Mouse (Mus musculus) hindbrain, embryonic 12.5 days (tissue): ENCODE results near the gene Glt28d2. TPM values are rescaled to one million over a fixed set of nuclear protein-coding genes. Genes with fewer than 3 reads are reported as not detected.
A peak's percentile ranks its signal among the peaks of the same experiment; 100 is the strongest.
"Not testable (repeated sequence)": the region's sequence is repeated elsewhere in the genome, so short reads cannot be mapped to it uniquely, and the experiment has no call there.

Experiments used
- ATAC-seq: fragments of 200-750 bp; cut with Nextera tagmentation; 2 replicates; pipeline ENCODE4 v1.8.0; 2017; ENCODE audit warnings: moderate TSS enrichment; ENCODE audit not compliant: low FRiP score
- H3K27ac ChIP-seq: fragments of 300-500 bp; sonication (generic); 2 replicates; pipeline ENCODE4 v1.5.1; 2016; ENCODE audit warnings: mild to moderate bottlenecking
- H3K27me3 ChIP-seq: fragments of 300-500 bp; sonication (generic); 2 replicates; pipeline ENCODE4 v1.6.1; 2016; ENCODE audit warnings: mild to moderate bottlenecking
- H3K36me3 ChIP-seq: fragments of 300-500 bp; sonication (generic); 2 replicates; pipeline ENCODE4 v1.6.1; 2016; ENCODE audit warnings: mild to moderate bottlenecking
- H3K4me1 ChIP-seq: fragments of 300-500 bp; sonication (generic); 2 replicates; pipeline ENCODE4 v1.6.1; 2016
- H3K4me2 ChIP-seq: fragments of 300-500 bp; sonication (generic); replicated peaks from 2 replicates; pipeline ENCODE4 v1.6.1; 2016; ENCODE audit warnings: mild to moderate bottlenecking
- H3K4me3 ChIP-seq: fragments of 300-500 bp; sonication (generic); 2 replicates; pipeline ENCODE4 v1.5.1; 2016; ENCODE audit warnings: mild to moderate bottlenecking
- H3K9ac ChIP-seq: fragments of 300-500 bp; sonication (generic); 2 replicates; pipeline ENCODE4 v1.6.1; 2016; ENCODE audit warnings: mild to moderate bottlenecking, moderate library complexity
- H3K9me3 ChIP-seq: fragments of 300-500 bp; sonication (generic); replicated peaks from 2 replicates; pipeline ENCODE4 v1.6.1; 2016; ENCODE audit warnings: mild to moderate bottlenecking
- WGBS: fragments of 180-500 bp; shearing (Covaris S2); methylation state at CpG from one replicate; pipeline ENCODE4 v1.1.7; 2016; 5-methylcytosine and 5-hydroxymethylcytosine counted together
- polyA plus RNA-seq: library from polyadenylated mRNA; unstranded; fragments of >200 nt; fragmentation: Nextera tagmentation; extraction: Ambion mirVana; gene quantifications from 2 replicates; pipeline ENCODE4 v1.2.1, GENCODE M21; 2016

The Glt28d2 gene
- polyA plus RNA-seq = 0.46 and 0.50 TPM in 2 replicates

GRCm38 (mm10) chr3:85887239-85887827 is at the start of gene Glt28d2, which contains the start of gene Gm37240:
Gene Glt28d2, minus strand, starts transcription at chr3:85887516.
Gene Gm37240, minus strand, starts transcription at chr3:85887518.
- Histone ChIP-seq H3K4me1 (peaks cover 19% of the 10 kb centered on the region), H3K4me2 (peak within 1 kb of the TSS; percentile 94), H3K27ac (no peak within 1 kb of the TSS), H3K36me3 (no peaks in the 10 kb centered on the region), H3K27me3 (peaks cover 32% of the 10 kb centered on the region), H3K9ac (peak within 1 kb of the TSS; percentile 58), H3K9me3 (no peaks in the 10 kb centered on the region), H3K4me3 (peak within 1 kb of the TSS; percentile 52)
- ATAC-seq = peak; percentile 91
- under 1% methylated on average over 46 of the region's 48 CpGs for WGBS

- 89% methylated on average over 5 of the region's 5 CpGs for WGBS
- H3K4me3 ChIP-seq = no peak overlapping the region
These were observed 46.3 kb upstream of the Glt28d2 start for GRCm38 (mm10) chr3:85933586-85933985.

GRCm38 (mm10) chr3:85931859-85932258 is 44.5 kb upstream of the Glt28d2 start:
- H3K4me1 ChIP-seq = 0 out of 2 replicates have a peak, but pooled peaks cover 2% of the 10 kb centered on the region
- no peak for ATAC-seq
- no peaks in the 10 kb centered on the region for H3K36me3 ChIP-seq

More at GRCm38 (mm10) chr3:85933586-85933985, 46.3 kb upstream of the Glt28d2 start:
- no peaks in the 10 kb centered on the region for H3K27me3 ChIP-seq
- no peak overlapping the region for H3K9ac ChIP-seq
- ATAC-seq = no peak
- no peaks in the 10 kb centered on the region for H3K9me3 ChIP-seq
- no peaks in the 10 kb centered on the region for H3K36me3 ChIP-seq
- no peaks in the 10 kb centered on the region for H3K4me1 ChIP-seq
- no peak overlapping the region for H3K27ac ChIP-seq
- no peak overlapping the region for H3K4me2 ChIP-seq

GRCm38 (mm10) chr3:85930671-85931255 is 43.4 kb upstream of the Glt28d2 start:
- H3K27me3 ChIP-seq = no peaks in the 10 kb centered on the region
- no peaks in the 10 kb centered on the region for H3K9me3 ChIP-seq
- H3K4me1 ChIP-seq = 0 out of 2 replicates have a peak, but pooled peaks cover 2% of the 10 kb centered on the region
- ATAC-seq = no peak
- no peak overlapping the region for H3K4me2 ChIP-seq
- no peak overlapping the region for H3K4me3 ChIP-seq
- no peak overlapping the region for H3K27ac ChIP-seq
- H3K36me3 ChIP-seq = no peaks in the 10 kb centered on the region
- 38% methylated on average over 11 of the region's 11 CpGs for WGBS
- H3K9ac ChIP-seq = no peak overlapping the region

More at GRCm38 (mm10) chr3:85931859-85932258, 44.5 kb upstream of the Glt28d2 start:
- Histone ChIP-seq H3K4me2 (no peak overlapping the region), H3K27ac (no peak overlapping the region), H3K9me3 (no peaks in the 10 kb centered on the region), H3K27me3 (no peaks in the 10 kb centered on the region), H3K4me3 (no peak overlapping the region), H3K9ac (no peak overlapping the region)
- 85% methylated on average over 6 of the region's 6 CpGs for WGBS

GRCm38 (mm10) chr3:85929711-85930110 is 42.4 kb upstream of the Glt28d2 start:
- WGBS = 81% methylated on average over 5 of the region's 5 CpGs
- Histone ChIP-seq H3K4me2 (no peak overlapping the region), H3K36me3 (no peaks in the 10 kb centered on the region), H3K9ac (no peak overlapping the region), H3K4me1 (0 out of 2 replicates have a peak, but pooled peaks cover 2% of the 10 kb centered on the region), H3K9me3 (no peaks in the 10 kb centered on the region), H3K27me3 (no peaks in the 10 kb centered on the region), H3K27ac (no peak overlapping the region), H3K4me3 (no peak overlapping the region)
- no peak for ATAC-seq

GRCm38 (mm10) chr3:85928140-85928611 is 40.9 kb upstream of the Glt28d2 start:
- no peak overlapping the region for H3K9ac ChIP-seq
- no peak overlapping the region for H3K27ac ChIP-seq
- H3K4me1 ChIP-seq = 0 out of 2 replicates have a peak, but pooled peaks cover 2% of the 10 kb centered on the region
- WGBS = 75% methylated on average over 5 of the region's 5 CpGs
- no peak overlapping the region for H3K4me2 ChIP-seq
- H3K9me3 ChIP-seq = no peaks in the 10 kb centered on the region
- ATAC-seq = peak; percentile 43; the same call in 1 of the 2 replicates
- H3K4me3 ChIP-seq = no peak overlapping the region
- no peaks in the 10 kb centered on the region for H3K36me3 ChIP-seq
- H3K27me3 ChIP-seq = no peaks in the 10 kb centered on the region

DNA sequence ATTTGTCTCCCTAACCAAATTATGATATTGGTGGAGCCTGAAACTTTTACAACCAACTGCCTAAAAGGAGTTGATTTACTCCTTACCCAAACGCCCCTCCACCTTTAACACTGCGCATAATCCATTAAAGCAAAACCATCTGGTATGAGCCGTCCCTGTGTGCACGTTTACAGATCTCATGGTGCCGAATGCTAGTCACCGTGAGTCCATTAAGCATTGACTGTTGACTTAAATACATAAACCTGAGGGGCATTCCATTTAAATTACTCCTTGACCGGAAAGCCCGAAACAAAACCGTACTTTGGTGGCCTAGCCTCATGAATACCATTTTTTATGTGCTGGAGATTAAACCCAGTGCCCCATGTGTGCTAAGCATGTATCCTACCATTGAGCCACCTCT is 40.0 kb upstream of the Glt28d2 start:
- 0 out of 2 replicates have a peak, but pooled peaks cover 2% of the 10 kb centered on the region for H3K4me1 ChIP-seq
- H3K4me3 ChIP-seq = no peak overlapping the region
- ATAC-seq = no peak
- no peaks in the 10 kb centered on the region for H3K9me3 ChIP-seq
- H3K9ac ChIP-seq = no peak overlapping the region
- no peaks in the 10 kb centered on the region for H3K27me3 ChIP-seq
- H3K36me3 ChIP-seq = no peaks in the 10 kb centered on the region
- H3K4me2 ChIP-seq = no peak overlapping the region
- 81% methylated on average over 9 of the region's 9 CpGs for WGBS
- H3K27ac ChIP-seq = no peak overlapping the region

DNA sequence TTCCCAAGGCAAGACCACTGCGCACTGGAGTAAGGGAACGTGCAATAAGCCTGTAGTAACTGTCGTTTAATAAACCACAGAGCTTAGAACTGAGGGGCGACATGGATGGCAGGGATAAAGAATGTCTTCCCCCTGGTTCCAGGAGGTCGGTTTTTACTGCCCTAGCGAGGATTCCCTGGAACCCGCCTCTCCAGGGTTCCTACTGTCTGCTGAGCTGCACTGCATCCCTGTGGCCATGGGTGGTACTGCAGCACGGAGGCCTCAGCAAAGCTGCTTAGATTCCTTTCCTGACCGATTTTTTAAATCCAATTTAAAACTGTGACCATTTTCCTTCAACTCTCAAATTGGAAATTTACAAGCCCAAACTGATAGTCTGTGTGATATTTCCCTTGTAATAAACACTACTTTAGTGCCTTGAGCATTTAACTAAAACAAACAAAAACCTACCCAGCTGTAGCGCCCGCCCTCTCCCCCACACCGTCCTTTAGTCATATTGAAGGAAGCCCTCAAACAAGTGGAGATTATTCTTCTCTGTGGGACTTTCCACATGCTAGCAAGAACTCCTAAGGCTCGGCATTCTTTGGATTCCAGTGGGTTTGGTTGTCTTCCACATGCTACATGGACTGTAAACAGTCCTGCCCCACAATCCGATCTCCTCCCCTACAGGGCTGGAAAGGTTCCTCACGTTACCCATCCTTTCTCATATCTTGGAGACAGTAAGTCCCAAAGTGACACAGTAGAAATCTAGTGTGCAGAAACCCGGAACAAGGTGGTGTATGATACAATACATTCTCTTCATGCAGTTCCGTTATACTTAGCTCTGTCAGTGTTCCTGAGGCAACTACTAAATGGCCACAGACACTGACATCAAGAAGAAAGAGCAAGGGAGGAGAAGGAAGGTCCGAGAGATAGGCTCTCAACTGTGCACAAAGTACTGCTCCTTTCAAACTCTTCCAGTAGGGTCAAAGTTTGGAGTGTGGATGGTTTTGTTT is 36.9 kb upstream of the Glt28d2 start:
- Histone ChIP-seq H3K27me3 (no peaks in the 10 kb centered on the region), H3K27ac (no peak overlapping the region), H3K9ac (no peak overlapping the region), H3K4me2 (0 out of 2 replicates have a peak overlapping the region, but pooled peaks have one; percentile 15), H3K9me3 (no peaks in the 10 kb centered on the region), H3K36me3 (no peaks in the 10 kb centered on the region), H3K4me3 (no peak overlapping the region), H3K4me1 (0 out of 2 replicates have a peak, but pooled peaks cover 2% of the 10 kb centered on the region)
- WGBS = 46% methylated on average over 18 of the region's 18 CpGs
- ATAC-seq = no peak

DNA sequence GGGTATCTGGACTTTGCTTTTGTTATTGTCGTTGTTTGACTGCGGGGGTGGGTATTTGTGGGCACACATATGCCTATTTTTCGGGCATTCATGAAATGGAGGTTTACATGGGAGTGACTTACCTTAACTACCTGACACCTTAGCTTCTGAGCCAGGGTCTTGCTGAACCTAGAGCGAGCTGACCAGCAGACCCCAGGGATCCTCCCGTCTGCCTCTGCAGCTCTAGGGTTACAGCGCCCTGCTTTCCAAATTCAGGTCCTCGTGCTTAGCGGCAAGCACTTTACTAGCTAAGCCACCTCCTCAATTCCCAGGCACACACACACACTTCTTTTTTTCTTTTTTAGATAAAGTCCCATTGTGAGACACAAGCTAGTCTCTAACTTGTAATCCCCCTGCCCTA is 36.0 kb upstream of the Glt28d2 start:
- Histone ChIP-seq H3K4me3 (no peak overlapping the region), H3K27me3 (no peaks in the 10 kb centered on the region), H3K4me1 (0 out of 2 replicates have a peak, but pooled peaks cover 2% of the 10 kb centered on the region), H3K9ac (no peak overlapping the region), H3K27ac (no peak overlapping the region), H3K4me2 (no peak overlapping the region), H3K36me3 (no peaks in the 10 kb centered on the region), H3K9me3 (no peaks in the 10 kb centered on the region)
- 78% methylated on average over 8 of the region's 8 CpGs for WGBS
- no peak for ATAC-seq

DNA sequence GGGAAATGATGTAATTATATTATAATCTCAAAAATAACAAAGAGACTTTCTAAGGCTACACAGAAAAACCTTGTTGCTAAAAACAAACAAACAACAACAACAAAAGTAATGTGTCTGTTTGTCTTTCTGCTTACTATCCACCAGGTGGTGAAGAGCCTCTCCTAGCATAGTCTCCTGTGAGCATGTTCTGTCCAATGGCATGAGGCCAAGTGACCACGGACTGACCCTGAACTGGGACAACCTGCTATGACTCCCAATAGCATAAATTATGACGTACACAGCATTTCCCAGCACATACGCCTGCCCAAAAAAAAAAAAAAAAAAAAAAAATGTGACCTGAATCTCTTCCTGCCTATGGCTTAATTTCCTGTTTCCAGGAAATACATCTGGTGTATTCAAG is 35.0 kb upstream of the Glt28d2 start:
- Histone ChIP-seq H3K27ac (no peak overlapping the region), H3K27me3 (no peaks in the 10 kb centered on the region), H3K9ac (no peak overlapping the region), H3K36me3 (no peaks in the 10 kb centered on the region), H3K4me2 (no peak overlapping the region), H3K4me3 (no peak overlapping the region), H3K4me1 (no peaks in the 10 kb centered on the region), H3K9me3 (no peaks in the 10 kb centered on the region)
- 81% methylated on average over 3 of the region's 3 CpGs for WGBS
- ATAC-seq = no peak

GRCm38 (mm10) chr3:85920671-85921070 is 33.4 kb upstream of the Glt28d2 start:
- not testable (repeated sequence) for H3K4me2 ChIP-seq, H3K4me3 ChIP-seq, H3K4me1 ChIP-seq, H3K27ac ChIP-seq, H3K9ac ChIP-seq, H3K9me3 ChIP-seq, H3K36me3 ChIP-seq, H3K27me3 ChIP-seq, ATAC-seq
- WGBS = 89% methylated on average over 2 of the region's 2 CpGs

DNA sequence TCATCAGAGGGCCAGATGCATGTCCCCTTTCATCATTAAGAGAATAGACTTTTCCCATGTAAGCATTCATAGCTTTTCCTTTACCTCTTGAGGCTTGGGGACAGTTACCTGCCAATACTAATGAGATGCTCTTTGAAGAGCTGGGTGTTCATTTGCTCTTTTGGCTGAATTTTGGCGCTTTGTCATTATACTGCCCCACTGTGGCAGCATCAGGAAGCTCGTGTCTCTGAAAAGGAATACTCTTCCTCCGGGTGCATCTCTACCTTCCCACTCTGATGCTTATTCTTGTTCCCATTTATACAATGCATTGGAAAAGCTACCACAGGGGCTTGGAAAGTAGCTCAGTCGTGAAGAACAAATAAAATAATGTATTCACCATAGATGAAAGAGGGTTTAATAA is 30.3 kb upstream of the Glt28d2 start:
- Histone ChIP-seq H3K36me3 (no peaks in the 10 kb centered on the region), H3K4me1 (no peaks in the 10 kb centered on the region), H3K4me3 (no peak overlapping the region), H3K27ac (no peak overlapping the region), H3K27me3 (no peaks in the 10 kb centered on the region), H3K9me3 (no peaks in the 10 kb centered on the region), H3K9ac (no peak overlapping the region), H3K4me2 (no peak overlapping the region)
- WGBS = 13% methylated on average over 4 of the region's 4 CpGs
- ATAC-seq = no peak
